Mouse (Mus musculus) retina, adult 2 months (tissue): Measurements from ENCODE around the gene St8sia2.
"Not testable (repeated sequence)": the region's sequence is repeated elsewhere in the genome, so short reads cannot be mapped to it uniquely, and the experiment has no call there.

Source experiments
- DNase-seq: peaks from one replicate; pipeline ENCODE4 v3.0.0-alpha.2; 2012; ENCODE audit warnings: low read depth, low spot score

Gene St8sia2

GRCm38 (mm10) chr7:73989366-73989765 lies 24.1 kb downstream of the St8sia2 start:
- DNase-seq, result no peak

- not testable (repeated sequence) for DNase-seq
Observed at GRCm38 (mm10) chr7:73972157-73972556, 41.3 kb downstream of the St8sia2 start.

GRCm38 (mm10) chr7:73965164-73965563 lies 48.3 kb downstream of the St8sia2 start:
- DNase-seq, result no peak

GRCm38 (mm10) chr7:73962431-73962830 lies 51.1 kb downstream of the St8sia2 start:
- no peak for DNase-seq

- no peak for DNase-seq
Observed at GRCm38 (mm10) chr7:73954441-73954840, 59.0 kb downstream of the St8sia2 start.

GRCm38 (mm10) chr7:73953131-73953530 lies 60.4 kb downstream of the St8sia2 start:
- no peak for DNase-seq

GRCm38 (mm10) chr7:73941640-73942039 lies 71.8 kb downstream of the St8sia2 start:
- DNase-seq, result peak; percentile 18

GRCm38 (mm10) chr7:73939236-73939635 lies 74.3 kb downstream of the St8sia2 start:
- no peak for DNase-seq

GRCm38 (mm10) chr7:73938046-73938810 lies 75.3 kb downstream of the St8sia2 start:
- no peak for DNase-seq

GRCm38 (mm10) chr7:73936119-73936518 lies 77.4 kb downstream of the St8sia2 start:
- no peak for DNase-seq

GRCm38 (mm10) chr7:73935703-73936102 lies 77.8 kb downstream of the St8sia2 start:
- DNase-seq, result no peak

- no peak for DNase-seq
Observed at GRCm38 (mm10) chr7:73933036-73933435, 80.5 kb downstream of the St8sia2 start.

GRCm38 (mm10) chr7:73920921-73921485 lies 92.5 kb downstream of the St8sia2 start:
- DNase-seq, result no peak

- no peak for DNase-seq
Observed at GRCm38 (mm10) chr7:73917633-73918311, 95.7 kb downstream of the St8sia2 start.

GRCm38 (mm10) chr7:73911899-73912298 lies 101.6 kb downstream of the St8sia2 start:
- no peak for DNase-seq

GRCm38 (mm10) chr7:73910843-73911242 lies 102.6 kb downstream of the St8sia2 start:
- no peak for DNase-seq

- DNase-seq, result no peak
Observed at GRCm38 (mm10) chr7:73909432-73910205, 103.9 kb downstream of the St8sia2 start.

GRCm38 (mm10) chr7:73894506-73894905 lies 119.0 kb downstream of the St8sia2 start:
- DNase-seq, result no peak

- no peak for DNase-seq
Observed at GRCm38 (mm10) chr7:73891830-73892229, 121.7 kb downstream of the St8sia2 start.

GRCm38 (mm10) chr7:73890891-73891610 lies 122.4 kb downstream of the St8sia2 start:
- no peak for DNase-seq

GRCm38 (mm10) chr7:73890466-73890865 lies 123.0 kb downstream of the St8sia2 start:
- no peak for DNase-seq
